Mouse (Mus musculus) G1E (cell line): ENCODE measurements around the gene Lpin2. TPM values are rescaled to one million over a fixed set of nuclear protein-coding genes. Genes with fewer than 3 reads are reported as not detected.

ENCODE experiments used
- ATAC-seq: 2 replicates; pipeline ENCODE4 v1.8.0; 2016; ENCODE audit warnings: mild to moderate bottlenecking; ENCODE audit not compliant: insufficient number of reproducible peaks, poor library complexity, low FRiP score, severe bottlenecking; ENCODE audit errors: extremely low read depth
- DNase-seq: peaks from one replicate; pipeline ENCODE4 v3.0.0; 2012; ENCODE audit warnings: low spot score
- H3K27me3 ChIP-seq: 2 replicates; pipeline ENCODE4 v1.6.1; 2012; ENCODE audit warnings: mild to moderate bottlenecking, low read length, inconsistent platforms; ENCODE audit not compliant: insufficient read depth
- H3K36me3 ChIP-seq: replicated peaks from 2 replicates; pipeline ENCODE3; 2012; ENCODE audit warnings: mild to moderate bottlenecking, inconsistent platforms
- H3K4me1 ChIP-seq: 2 replicates; pipeline ENCODE4 v1.6.1; 2012; ENCODE audit warnings: low read depth, low read length, inconsistent platforms, mixed read lengths; ENCODE audit not compliant: insufficient read depth
- H3K4me3 ChIP-seq: 2 replicates; pipeline ENCODE4 v1.5.1; 2012; ENCODE audit warnings: low read depth, mild to moderate bottlenecking, inconsistent platforms, low read length, moderate library complexity, mixed read lengths
- H3K9me3 ChIP-seq: replicated peaks from 2 replicates; pipeline ENCODE4 v1.6.1; 2012; ENCODE audit warnings: inconsistent platforms
- CTCF ChIP-seq: IDR thresholded peaks from 2 replicates; pipeline ENCODE4 v1.5.1; 2012; ENCODE audit warnings: low read depth, low read length, inconsistent platforms, mixed read lengths
- GATA1 ChIP-seq: IDR thresholded peaks from 2 replicates; pipeline ENCODE4 v1.6.1; 2012; ENCODE audit warnings: borderline replicate concordance, low read length, inconsistent platforms, mixed read lengths
- GATA2 ChIP-seq: IDR thresholded peaks from 2 replicates; pipeline ENCODE4 v1.6.1; 2012; ENCODE audit warnings: low read depth, low read length, inconsistent platforms, borderline replicate concordance
- POLR2AphosphoS5 ChIP-seq: IDR thresholded peaks from 2 replicates; pipeline ENCODE4 v1.6.1; 2012; ENCODE audit warnings: low read depth, low read length, inconsistent platforms; ENCODE audit not compliant: insufficient replicate concordance
- TAL1 ChIP-seq: conservative IDR thresholded peaks from 2 replicates; pipeline ENCODE4 v1.6.1; 2012; ENCODE audit warnings: low read depth, low read length, inconsistent platforms, mixed read lengths
- polyA plus RNA-seq: library from polyadenylated mRNA; stranded (reverse); fragments of >175 nt; gene quantifications from 2 replicates; pipeline ENCODE4 v1.2.3, GENCODE M21; 2012
- total RNA-seq, 2 experiments: library from RNA; stranded (forward) in 1 of 2; stranded (reverse) in 1 of 2; fragments of 200-1000 nt in 1 of 2; fragments of >200 nt in 1 of 2; fragmentation: Nextera tagmentation in 1 of 2; gene quantifications; 2 replicates each; pipeline ENCODE4 v1.2.3; 2014 to 2017

Gene Lpin2
- total and polyA plus RNA-seq, 3 experiments: 44.3 to 169 (median 155) TPM

- TF ChIP-seq POLR2AphosphoS5 (no peak), GATA2 (no peak), GATA1 (no peak), CTCF (no peak), TAL1 (no peak)
- Histone ChIP-seq H3K27me3 (no peaks in the 10 kb centered on the region), H3K36me3 (peaks cover 53% of the 10 kb centered on the region), H3K4me1 (peaks cover 80% of the 10 kb centered on the region), H3K4me3 (no peak overlapping the region; the same call in 1 of the 2 replicates), H3K9me3 (peaks cover 9% of the 10 kb centered on the region)
- no peak for DNase-seq
- no peak for ATAC-seq
Measured at GRCm38 (mm10) chr17:71213666-71214065, 31.3 kb downstream of the Lpin2 start.

GRCm38 (mm10) chr17:71214514-71215240, 32.3 kb downstream of the Lpin2 start:
- H3K4me3 ChIP-seq: peak overlapping the region; percentile 70
- H3K4me1 ChIP-seq: peaks cover 80% of the 10 kb centered on the region
- TF ChIP-seq CTCF: no peak
- no peak for TF ChIP-seq GATA1
- no peak for TF ChIP-seq TAL1
- TF ChIP-seq POLR2AphosphoS5: no peak
- TF ChIP-seq GATA2: no peak
- H3K9me3 ChIP-seq: peaks cover 9% of the 10 kb centered on the region
- H3K27me3 ChIP-seq: no peaks in the 10 kb centered on the region
- ATAC-seq (no peak), DNase-seq (no peak)
- H3K36me3 ChIP-seq: peaks cover 58% of the 10 kb centered on the region

- DNase-seq: no peak
- TF ChIP-seq GATA2: no peak
- no peak for TF ChIP-seq TAL1
- TF ChIP-seq GATA1: no peak
- no peak for TF ChIP-seq POLR2AphosphoS5
- TF ChIP-seq CTCF: no peak
- Histone ChIP-seq H3K4me3 (peak overlapping the region; percentile 70), H3K9me3 (peaks cover 9% of the 10 kb centered on the region), H3K36me3 (peaks cover 60% of the 10 kb centered on the region), H3K27me3 (no peaks in the 10 kb centered on the region), H3K4me1 (peaks cover 76% of the 10 kb centered on the region)
- ATAC-seq: no peak
Measured at GRCm38 (mm10) chr17:71215241-71215839, 33.0 kb downstream of the Lpin2 start.

GRCm38 (mm10) chr17:71216263-71216662, 33.9 kb downstream of the Lpin2 start:
- no peak for TF ChIP-seq GATA2
- TF ChIP-seq POLR2AphosphoS5: no peak
- TF ChIP-seq GATA1: no peak
- no peak for TF ChIP-seq TAL1
- TF ChIP-seq CTCF: no peak
- Histone ChIP-seq H3K4me1 (peaks cover 81% of the 10 kb centered on the region), H3K4me3 (peak overlapping the region; percentile 64; the same call in 1 of the 2 replicates), H3K9me3 (peaks cover 9% of the 10 kb centered on the region), H3K27me3 (no peaks in the 10 kb centered on the region), H3K36me3 (peaks cover 65% of the 10 kb centered on the region)
- ATAC-seq (no peak), DNase-seq (no peak)

- TF ChIP-seq CTCF (no peak), GATA1 (no peak), TAL1 (no peak), POLR2AphosphoS5 (no peak), GATA2 (no peak)
- peaks cover 85% of the 10 kb centered on the region for H3K4me1 ChIP-seq
- no peak for DNase-seq
- peak overlapping the region; percentile 41; the same call in 1 of the 2 replicates for H3K4me3 ChIP-seq
- H3K9me3 ChIP-seq: peaks cover 9% of the 10 kb centered on the region
- H3K36me3 ChIP-seq: peaks cover 74% of the 10 kb centered on the region
- ATAC-seq: no peak
- H3K27me3 ChIP-seq: no peaks in the 10 kb centered on the region
Measured at GRCm38 (mm10) chr17:71217111-71217685, 34.8 kb downstream of the Lpin2 start.

- H3K4me3 ChIP-seq: no peak overlapping the region
- TF ChIP-seq GATA2: no peak
- TF ChIP-seq POLR2AphosphoS5: no peak
- TF ChIP-seq TAL1: no peak
- no peak for TF ChIP-seq GATA1
- no peak for TF ChIP-seq CTCF
- peaks cover 9% of the 10 kb centered on the region for H3K9me3 ChIP-seq
- peaks cover 92% of the 10 kb centered on the region for H3K36me3 ChIP-seq
- H3K27me3 ChIP-seq: no peaks in the 10 kb centered on the region
- ATAC-seq: no peak
- peaks cover 85% of the 10 kb centered on the region for H3K4me1 ChIP-seq
- no peak for DNase-seq
Measured at GRCm38 (mm10) chr17:71221383-71221782, 39.0 kb downstream of the Lpin2 start.
